Mouse (Mus musculus): ENCODE data around the gene Clip2.
"Not testable (repeated sequence)": the region's sequence is repeated elsewhere in the genome, so short reads cannot be mapped to it uniquely, and the experiment has no call there.

Gene Clip2

GRCm38 (mm10) chr5:134488596-134488995, 63.6 kb downstream of the Clip2 start:
- no peak for DNase-seq (ENCODE audit: low spot score)

GRCm38 (mm10) chr5:134488042-134488441, 64.2 kb downstream of the Clip2 start:
- no peak for DNase-seq (ENCODE audit: low spot score)

GRCm38 (mm10) chr5:134485900-134486665, 66.2 kb downstream of the Clip2 start:
- DNase-seq (ENCODE audit: low spot score), result peak; percentile 82

- no peak for DNase-seq (ENCODE audit: low spot score)
Measured at GRCm38 (mm10) chr5:134485183-134485730, 67.0 kb downstream of the Clip2 start.

- no peak for DNase-seq (ENCODE audit: low spot score)
Measured at GRCm38 (mm10) chr5:134483291-134483690, 68.9 kb downstream of the Clip2 start.

- DNase-seq (ENCODE audit: low spot score), result no peak
Measured at GRCm38 (mm10) chr5:134482331-134482730, 69.9 kb downstream of the Clip2 start.

GRCm38 (mm10) chr5:134478886-134479285, 73.3 kb downstream of the Clip2 start:
- not testable (repeated sequence) for DNase-seq (ENCODE audit: low spot score)

- DNase-seq (ENCODE audit: low spot score), result not testable (repeated sequence)
Measured at GRCm38 (mm10) chr5:134475686-134476085, 76.5 kb downstream of the Clip2 start.

GRCm38 (mm10) chr5:134475006-134475605, 77.1 kb downstream of the Clip2 start:
- no peak for DNase-seq (ENCODE audit: low spot score)

- no peak for DNase-seq (ENCODE audit: low spot score)
Measured at GRCm38 (mm10) chr5:134473902-134474301, 78.3 kb downstream of the Clip2 start.

GRCm38 (mm10) chr5:134470538-134471169, 81.6 kb downstream of the Clip2 start:
- DNase-seq (ENCODE audit: low spot score), result no peak

- no peak for DNase-seq (ENCODE audit: low spot score)
Measured at GRCm38 (mm10) chr5:134469559-134470150, 82.6 kb downstream of the Clip2 start.

- no peak for DNase-seq (ENCODE audit: low spot score)
Measured at GRCm38 (mm10) chr5:134468158-134468765, 84.0 kb downstream of the Clip2 start.

GRCm38 (mm10) chr5:134467030-134467549, 85.1 kb downstream of the Clip2 start:
- no peak for DNase-seq (ENCODE audit: low spot score)

- no peak for DNase-seq (ENCODE audit: low spot score)
Measured at GRCm38 (mm10) chr5:134466296-134467029, 85.8 kb downstream of the Clip2 start.

- no peak for DNase-seq (ENCODE audit: low spot score)
Measured at GRCm38 (mm10) chr5:134465197-134465596, 87.0 kb downstream of the Clip2 start.

- no peak for DNase-seq (ENCODE audit: low spot score)
Measured at GRCm38 (mm10) chr5:134464225-134464624, 88.0 kb downstream of the Clip2 start.

GRCm38 (mm10) chr5:134462731-134463130, 89.5 kb downstream of the Clip2 start:
- no peak for DNase-seq (ENCODE audit: low spot score)

- no peak for DNase-seq (ENCODE audit: low spot score)
Measured at GRCm38 (mm10) chr5:134462316-134462715, 89.9 kb downstream of the Clip2 start.

GRCm38 (mm10) chr5:134460546-134460945, 91.7 kb downstream of the Clip2 start:
- DNase-seq (ENCODE audit: low spot score), result no peak

GRCm38 (mm10) chr5:134459096-134459495, 93.1 kb downstream of the Clip2 start:
- DNase-seq (ENCODE audit: low spot score), result no peak

Data from testis, postnatal 10 days (tissue).